In the genomic region with DNA sequence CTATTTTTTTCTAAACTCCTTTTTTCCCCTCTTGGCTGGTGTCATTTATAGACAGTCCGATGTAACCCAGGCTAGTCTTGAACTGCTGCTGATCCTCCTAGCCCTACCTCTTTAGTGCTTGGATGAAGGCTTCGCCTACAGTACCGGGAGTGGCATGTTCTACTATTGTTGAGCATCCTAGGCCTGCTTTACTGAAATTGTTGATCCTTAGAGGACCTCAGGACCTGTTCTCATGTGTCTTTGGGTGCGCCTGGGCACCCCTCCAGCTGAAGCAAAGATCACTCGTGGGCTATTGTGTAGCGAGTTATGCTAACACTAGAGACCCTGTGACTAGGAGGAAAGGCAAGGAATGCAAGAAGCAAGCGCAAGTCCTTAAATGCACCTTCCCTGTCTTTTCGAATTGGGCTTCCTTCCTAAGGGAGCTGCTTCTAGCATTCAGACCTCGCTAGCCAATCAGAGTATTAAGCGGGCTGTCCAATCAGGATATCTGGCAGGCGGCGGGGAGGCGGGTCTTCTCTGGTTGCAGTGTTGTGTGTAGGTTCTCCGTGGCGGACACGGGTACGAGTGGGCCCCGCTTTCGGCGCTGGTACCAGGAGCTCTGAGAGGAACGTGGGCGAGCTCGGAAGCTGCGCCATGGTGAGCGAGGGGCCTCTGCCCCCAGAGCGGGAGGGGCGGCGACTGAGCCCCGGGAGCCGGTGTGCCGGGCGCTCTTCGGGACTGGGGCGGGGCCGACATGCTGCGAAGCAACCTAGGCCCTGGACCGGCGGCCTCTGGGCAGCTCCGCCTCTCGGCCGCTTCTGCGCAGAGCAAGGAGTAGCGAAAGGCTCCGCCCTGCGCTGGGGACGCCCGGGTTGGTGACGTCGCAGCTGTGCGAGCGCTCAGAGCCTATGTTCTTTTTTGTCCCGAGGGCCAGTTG, we compare ENCODE assay signal across 8 mouse cellular contexts. TPM values are rescaled to one million over a fixed set of nuclear protein-coding genes. Genes with fewer than 3 reads are reported as not detected.
DNase-seq lines count a peak whose midpoint lies in the region; ATAC-seq and TF ChIP-seq lines count a peak whose summit lies in the region.

No protein-coding gene starts in this region.

- 3% methylated on average over 51 of the region's 52 CpGs for WGBS in forebrain, embryonic 11.5 days
- WGBS in heart, embryonic 16.5 days = 4% methylated on average over 52 of the region's 52 CpGs
- WGBS in liver, embryonic 15.5 days (ENCODE audit: insufficient replicate concordance) = 3% methylated on average over 52 of the region's 52 CpGs
- WGBS in neural tube, embryonic 12.5 days = 4% methylated on average over 52 of the region's 52 CpGs

- H3K4me1 ChIP-seq in CH12.LX (ENCODE audit: control insufficient read depth in 1 of 2, insufficient read depth in 2 of 2) = peaks cover 0 to 23% of the 10 kb centered on the region in 2 experiments; a peak in 2 of 4 replicates
- 0 out of 2 replicates have a peak, but pooled peaks cover 2% of the 10 kb centered on the region for H3K4me1 ChIP-seq in forebrain, embryonic 11.5 days (replicated peaks; ENCODE audit: control insufficient read depth, insufficient read depth, low read length)
- H3K4me1 ChIP-seq in heart, embryonic 16.5 days (ENCODE audit: control insufficient read depth, insufficient read depth, low read length) = peaks cover 17% of the 10 kb centered on the region
- H3K4me1 ChIP-seq in liver, embryonic 15.5 days (replicated peaks) = peaks cover 18% of the 10 kb centered on the region
- peaks cover 3% of the 10 kb centered on the region; the same call in 1 of the 2 replicates for H3K4me1 ChIP-seq in neural tube, embryonic 12.5 days

- DNase-seq in CH12.LX (ENCODE audit: extremely low read depth) = peak; percentile 92
- peak; percentile 85 for DNase-seq in c-Kit-positive CD71-positive TER-119-negative erythroid progenitor cells, embryonic 14.5 days (ENCODE audit: low read depth)
- DNase-seq in forebrain, embryonic 11.5 days (ENCODE audit: low spot score) = peak; percentile 94
- peak; percentile 97 for DNase-seq in kidney, postnatal 36 days
- DNase-seq in telencephalon, adult 2 months (ENCODE audit: low read depth, low spot score) = peak; percentile 95

- peaks cover 0 to 16% of the 10 kb centered on the region in 2 experiments for H3K36me3 ChIP-seq in CH12.LX (replicated peaks in 1 of 2; ENCODE audit: control insufficient read depth in 1 of 2, insufficient read depth in 1 of 2, low read length in 1 of 2)
- H3K36me3 ChIP-seq in forebrain, embryonic 11.5 days (ENCODE audit: control insufficient read depth, insufficient read depth, low read length) = no peaks in the 10 kb centered on the region; the same call in 1 of the 2 replicates
- H3K36me3 ChIP-seq in heart, embryonic 16.5 days (ENCODE audit: control insufficient read depth, insufficient read depth) = peaks cover 7% of the 10 kb centered on the region; the same call in 1 of the 2 replicates
- H3K36me3 ChIP-seq in liver, embryonic 15.5 days (replicated peaks) = 0 out of 2 replicates have a peak, but pooled peaks cover 1% of the 10 kb centered on the region
- H3K36me3 ChIP-seq in neural tube, embryonic 12.5 days = peaks cover 4% of the 10 kb centered on the region; the same call in 1 of the 2 replicates

- ATAC-seq in forebrain, embryonic 11.5 days (replicated peaks; ENCODE audit: low FRiP score) = peak; percentile 100
- ATAC-seq in heart, embryonic 16.5 days (replicated peaks; ENCODE audit: extremely low read depth, insufficient read depth, low FRiP score) = peak; percentile 100
- ATAC-seq in liver, embryonic 15.5 days (ENCODE audit: insufficient read depth) = peak; percentile 100
- ATAC-seq in neural tube, embryonic 12.5 days (ENCODE audit: low FRiP score, low read depth) = peak; percentile 100

- peak overlapping the region; percentile 78 for H3K9ac ChIP-seq in CH12.LX (ENCODE audit: insufficient read depth, low read depth)
- peak overlapping the region; percentile 85 for H3K9ac ChIP-seq in forebrain, embryonic 11.5 days (ENCODE audit: low read length)
- peak overlapping the region; percentile 91 for H3K9ac ChIP-seq in heart, embryonic 16.5 days (ENCODE audit: low read length)
- peak overlapping the region; percentile 74 for H3K9ac ChIP-seq in liver, embryonic 15.5 days
- peak overlapping the region; percentile 75 for H3K9ac ChIP-seq in neural tube, embryonic 12.5 days

- peak overlapping the region; percentile 62 to 69 (median 66) for H3K4me3 ChIP-seq in CH12.LX (replicated peaks in 1 of 3; ENCODE audit: low read depth in 2 of 3, low read length in 2 of 3, poor library complexity in 1 of 3)
- peak overlapping the region; percentile 72 for H3K4me3 ChIP-seq in forebrain, embryonic 11.5 days (ENCODE audit: low read depth, low read length)
- peak overlapping the region; percentile 87 for H3K4me3 ChIP-seq in heart, embryonic 16.5 days (ENCODE audit: low read length)
- H3K4me3 ChIP-seq in liver, embryonic 15.5 days (replicated peaks) = peak overlapping the region; percentile 83
- peak overlapping the region; percentile 76 for H3K4me3 ChIP-seq in neural tube, embryonic 12.5 days

- dilution Hi-C loops in CH12.LX (cut with MboI; ENCODE audit: extremely low pct_ligation_motif_present, extremely low pct_unique_long_range_greater_than_20kb, low sequenced_read_pairs) = no loop called here

- H3K79me2 ChIP-seq in CH12.LX (replicated peaks; ENCODE audit: control insufficient read depth, extremely low read depth, insufficient read depth, poor library complexity, severe bottlenecking) = no peaks in the 10 kb centered on the region; the same call in 1 of the 2 replicates

- TF ChIP-seq CTCF in CH12.LX (conservative IDR thresholded peaks at IDR 0.05 in 1 of 2, IDR thresholded peaks at IDR 0.05 in 1 of 2; ENCODE audit: low read depth in 2 of 2, low read length in 2 of 2) = no peak

- peak overlapping the region; percentile 65; the same call in 1 of the 2 replicates for H3K27ac ChIP-seq in CH12.LX (ENCODE audit: insufficient read depth, low read depth)
- H3K27ac ChIP-seq in forebrain, embryonic 11.5 days (ENCODE audit: low read depth, low read length) = peak overlapping the region; percentile 86
- peak overlapping the region; percentile 96 for H3K27ac ChIP-seq in heart, embryonic 16.5 days (ENCODE audit: low read length)
- peak overlapping the region; percentile 90 for H3K27ac ChIP-seq in liver, embryonic 15.5 days (replicated peaks)
- H3K27ac ChIP-seq in neural tube, embryonic 12.5 days = peak overlapping the region; percentile 86

- no peaks in the 10 kb centered on the region for H3K27me3 ChIP-seq in CH12.LX (replicated peaks)
- no peaks in the 10 kb centered on the region for H3K27me3 ChIP-seq in forebrain, embryonic 11.5 days (ENCODE audit: control insufficient read depth, insufficient read depth, low read length)
- H3K27me3 ChIP-seq in heart, embryonic 16.5 days (ENCODE audit: control insufficient read depth, insufficient read depth, low read length) = no peaks in the 10 kb centered on the region
- no peaks in the 10 kb centered on the region for H3K27me3 ChIP-seq in liver, embryonic 15.5 days
- no peaks in the 10 kb centered on the region for H3K27me3 ChIP-seq in neural tube, embryonic 12.5 days (replicated peaks)

- no peak; the same call in 1 of the 2 replicates for TF ChIP-seq RAD21 in CH12.LX (IDR thresholded peaks at IDR 0.05; ENCODE audit: low read depth, low read length)

- no peaks in the 10 kb centered on the region for H3K9me3 ChIP-seq in CH12.LX (replicated peaks; ENCODE audit: low read length)
- H3K9me3 ChIP-seq in forebrain, embryonic 11.5 days (ENCODE audit: control insufficient read depth, low read length) = no peaks in the 10 kb centered on the region
- H3K9me3 ChIP-seq in heart, embryonic 16.5 days (replicated peaks; ENCODE audit: control insufficient read depth, low read length) = no peaks in the 10 kb centered on the region
- H3K9me3 ChIP-seq in liver, embryonic 15.5 days (replicated peaks) = no peaks in the 10 kb centered on the region
- H3K9me3 ChIP-seq in neural tube, embryonic 12.5 days = no peaks in the 10 kb centered on the region

- in situ Hi-C loops in CH12.LX (cut with MboI; ENCODE audit: low pct_ligation_motif_present, low pct_unique_long_range_greater_than_20kb, low sequenced_read_pairs) = no loop called here

- peak; percentile 80 for TF ChIP-seq POLR2A in CH12.LX (IDR thresholded peaks at IDR 0.05; ENCODE audit: low read depth, low read length)

- TF ChIP-seq EP300 in CH12.LX (IDR thresholded peaks at IDR 0.05; ENCODE audit: low read length) = no peak

- H3K4me2 ChIP-seq in CH12.LX (ENCODE audit: insufficient read depth, low read depth, poor library complexity, severe bottlenecking) = peak overlapping the region; percentile 65; the same call in 1 of the 2 replicates
- peak overlapping the region; percentile 49 for H3K4me2 ChIP-seq in forebrain, embryonic 11.5 days (ENCODE audit: low read depth, low read length, severe bottlenecking)
- peak overlapping the region; percentile 74 for H3K4me2 ChIP-seq in heart, embryonic 16.5 days (ENCODE audit: low read depth, low read length)
- peak overlapping the region; percentile 79 for H3K4me2 ChIP-seq in liver, embryonic 15.5 days
- peak overlapping the region; percentile 58 for H3K4me2 ChIP-seq in neural tube, embryonic 12.5 days (replicated peaks)

TF ChIP-seq in CH12.LX, 34 proteins besides CTCF, POLR2A, EP300 and RAD21 (continues in another document):
- no peak for TF ChIP-seq JUN (IDR thresholded peaks at IDR 0.05; ENCODE audit: insufficient read depth, low read depth, low read length)
- TF ChIP-seq HCFC1 (IDR thresholded peaks at IDR 0.05; ENCODE audit: low read depth, low read length) = peak; percentile 44
- no peak for TF ChIP-seq MAFK (IDR thresholded peaks at IDR 0.05; ENCODE audit: insufficient replicate concordance, low read length)
- peak; percentile 53; the same call in 1 of the 2 replicates for TF ChIP-seq MAX (IDR thresholded peaks at IDR 0.05; ENCODE audit: low read length)
- peak; percentile 44; the same call in 1 of the 2 replicates for TF ChIP-seq MAZ (IDR thresholded peaks at IDR 0.05; ENCODE audit: low read depth, low read length)
- TF ChIP-seq ZNF384 (IDR thresholded peaks at IDR 0.05; ENCODE audit: low read depth, low read length) = no peak
- TF ChIP-seq JUND (conservative IDR thresholded peaks at IDR 0.05; ENCODE audit: low read depth, low read length) = no peak
- no peak for TF ChIP-seq RCOR1 (conservative IDR thresholded peaks at IDR 0.05; ENCODE audit: low read depth, low read length)
- TF ChIP-seq ZC3H11A (IDR thresholded peaks at IDR 0.05; ENCODE audit: low read depth, low read length) = no peak
- no peak for TF ChIP-seq ETS1 (conservative IDR thresholded peaks at IDR 0.05; ENCODE audit: low read depth, low read length)
- no peak for TF ChIP-seq CHD1 (IDR thresholded peaks at IDR 0.05; ENCODE audit: low read depth, low read length)

RNA-seq across cellular contexts. Expression of a gene that starts 34.7 kb away (rescaled TPM):
- 0.64 and 0.67 TPM in 2 replicates for total RNA-seq in CH12.LX (2012; rRNA removed)
- 1.3 and 1.4 TPM in 2 replicates for total RNA-seq in CH12.LX (2014; rRNA removed)
- 1.00 and 1.1 TPM in 2 replicates for polyA plus RNA-seq in CH12.LX (2012; ENCODE audit: insufficient read length, low read depth)
- polyA plus RNA-seq in forebrain, embryonic 11.5 days (2014; fragmentation: Nextera tagmentation; extraction: Ambion mirVana) = 4.3 and 4.4 TPM in 2 replicates
- 1.2 and 1.5 TPM in 2 replicates for polyA plus RNA-seq in heart, embryonic 16.5 days (2015; fragmentation: Nextera tagmentation; extraction: Ambion mirVana)
- 0.29 and 0.30 TPM in 2 replicates for polyA plus RNA-seq in liver, embryonic 15.5 days (2015; fragmentation: Nextera tagmentation; extraction: Ambion mirVana)
- 3.2 and 3.4 TPM in 2 replicates for polyA plus RNA-seq in neural tube, embryonic 12.5 days (2016; fragmentation: Nextera tagmentation; extraction: Ambion mirVana)

Comparison
In these comparisons a context has a peak if more than half of its experiments do, and no peak if none do; other contexts are left out.
1. Peak in every context shown above with its lines: DNase-seq, ATAC-seq, H3K4me3 ChIP-seq and H3K27ac ChIP-seq.